Mouse (Mus musculus): Measurements from ENCODE around the gene Ssc4d. TPM values are rescaled to one million over a fixed set of nuclear protein-coding genes. Genes with fewer than 3 reads are reported as not detected.

Gene Ssc4d
- total RNA-seq, 2 experiments from 2014 or later: 1.4 to 1.7 TPM

Other genes starting within 250 kb of the Ssc4d start
- gene Tmem120a, start 230.1 kb downstream of the Ssc4d start, total RNA-seq (2021): 10 to 100 TPM; 12.4 to 16.4 TPM
- gene Styxl1, start 196.1 kb downstream of the Ssc4d start, total RNA-seq (2021): not detected
- 100 to 1,000 TPM; 387 to 407 TPM for gene Mdh2, start 196.1 kb downstream of the Ssc4d start, total RNA-seq (2021)
- 10 to 100 TPM; 83.5 to 86.9 TPM for gene Srrm3, start 167.6 kb downstream of the Ssc4d start, total RNA-seq (2021)
- gene Hspb1, start 86.6 kb downstream of the Ssc4d start, total RNA-seq (2021): 10 to 100 TPM; 19.2 to 28.1 TPM
- gene Ywhag, start 39.9 kb downstream of the Ssc4d start, total RNA-seq (2021): 1,000 to 10,000 TPM; 1,259 to 1,347 TPM
- not detected for gene Zp3, start 5.6 kb upstream of the Ssc4d start, total RNA-seq (2021)
- gene Dtx2, start 20.3 kb upstream of the Ssc4d start, total RNA-seq (2021): 1 to 10 TPM; 7.9 to 8.0 TPM
- gene Upk3b, start 64.0 kb upstream of the Ssc4d start, total RNA-seq (2021): not detected
- gene Upk3bl, start 80.0 kb upstream of the Ssc4d start, total RNA-seq (2021): not detected
- 1 to 10 TPM; 2.2 to 3.2 TPM for gene Rasa4, start 109.4 kb upstream of the Ssc4d start, total RNA-seq (2021)
- 10 to 100 TPM; 64.0 to 75.6 TPM for gene Polr2j, start 142.1 kb upstream of the Ssc4d start, total RNA-seq (2021)
- 10 to 100 TPM; 14.5 to 17.3 TPM for gene Lrwd1, start 161.5 kb upstream of the Ssc4d start, total RNA-seq (2021)
- gene Alkbh4, start 161.6 kb upstream of the Ssc4d start, total RNA-seq (2021): 10 to 100 TPM in 1 of 2 experiments, 1 to 10 TPM in 1; 9.8 to 10.2 TPM
- gene Orai2, start 196.2 kb upstream of the Ssc4d start, total RNA-seq (2021): 100 to 1,000 TPM; 144 to 145 TPM
- 10 to 100 TPM; 35.2 to 41.4 TPM for gene Prkrip1, start 224.4 kb upstream of the Ssc4d start, total RNA-seq (2021)